Mouse (Mus musculus) megakaryocyte, embryonic 14.5 days (primary cell): Measurements from ENCODE around the gene Mphosph9.

ENCODE experiments used
- FLI1 ChIP-seq: IDR thresholded peaks from 2 replicates; pipeline ENCODE4 v1.6.1; 2012; ENCODE audit warnings: low read length, inconsistent platforms, mixed read lengths
- GATA1 ChIP-seq: IDR thresholded peaks from 3 replicates; pipeline ENCODE4 v1.6.1; 2012; ENCODE audit warnings: mixed read lengths, low read length, inconsistent platforms, borderline replicate concordance

DNA sequence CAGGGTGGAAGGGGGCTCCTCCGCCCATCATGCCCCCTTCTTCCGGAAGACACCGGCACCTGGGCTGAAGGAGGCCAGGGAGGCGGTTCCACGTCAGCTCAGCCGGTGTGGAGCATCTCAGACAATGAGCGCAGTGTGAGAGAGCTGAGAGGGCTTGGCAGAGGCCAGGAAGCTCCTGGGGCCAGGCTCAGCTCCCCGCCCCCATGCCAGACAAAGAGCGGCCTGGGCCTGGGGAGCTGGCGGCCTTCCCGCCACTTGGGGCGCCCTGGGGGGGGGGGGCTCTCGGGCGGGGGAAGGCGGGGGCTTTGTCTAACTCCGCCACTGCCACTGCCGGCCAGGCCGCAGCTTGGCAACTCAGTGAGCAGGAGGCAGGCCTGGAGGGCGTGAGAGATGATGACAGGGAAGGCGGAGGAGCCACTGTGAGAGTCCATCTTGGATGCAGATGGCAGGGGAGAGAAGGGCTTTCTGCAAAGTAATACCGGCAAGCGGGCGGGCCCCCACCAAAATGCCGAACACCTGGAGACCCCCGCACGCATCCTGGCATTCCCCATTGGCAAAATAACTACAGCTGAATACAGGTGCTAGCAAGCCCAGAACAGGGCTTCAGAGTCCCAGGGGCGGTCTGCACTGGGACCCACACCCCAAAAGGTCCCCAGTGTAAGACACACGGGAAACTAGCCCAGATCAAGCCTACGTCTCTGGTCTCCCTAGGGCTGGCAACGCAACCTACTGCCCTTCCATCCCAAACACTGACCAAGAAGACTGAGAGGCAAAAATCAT is 24.6 kb upstream of the Mphosph9 start:
- TF ChIP-seq GATA1 (no peak), FLI1 (no peak)
